Mouse (Mus musculus) small intestine, adult 2 months (tissue): Measurements from ENCODE around the gene Pex7.

Source experiments
- CTCF ChIP-seq: fragments of 200-500 bp; IDR thresholded peaks from 2 replicates; pipeline ENCODE4 v1.5.1; 2012; ENCODE audit warnings: low read depth, mild to moderate bottlenecking, control low read depth, inconsistent platforms, low read length, moderate library complexity, mixed read lengths; ENCODE audit not compliant: insufficient replicate concordance, insufficient read length; ENCODE audit errors: extremely low read depth
- POLR2A ChIP-seq: fragments of 200-500 bp; IDR thresholded peaks from 2 replicates; pipeline ENCODE4 v1.6.1; 2012; ENCODE audit warnings: low read depth, mild to moderate bottlenecking, control low read depth, inconsistent platforms, low read length, moderate library complexity

DNA sequence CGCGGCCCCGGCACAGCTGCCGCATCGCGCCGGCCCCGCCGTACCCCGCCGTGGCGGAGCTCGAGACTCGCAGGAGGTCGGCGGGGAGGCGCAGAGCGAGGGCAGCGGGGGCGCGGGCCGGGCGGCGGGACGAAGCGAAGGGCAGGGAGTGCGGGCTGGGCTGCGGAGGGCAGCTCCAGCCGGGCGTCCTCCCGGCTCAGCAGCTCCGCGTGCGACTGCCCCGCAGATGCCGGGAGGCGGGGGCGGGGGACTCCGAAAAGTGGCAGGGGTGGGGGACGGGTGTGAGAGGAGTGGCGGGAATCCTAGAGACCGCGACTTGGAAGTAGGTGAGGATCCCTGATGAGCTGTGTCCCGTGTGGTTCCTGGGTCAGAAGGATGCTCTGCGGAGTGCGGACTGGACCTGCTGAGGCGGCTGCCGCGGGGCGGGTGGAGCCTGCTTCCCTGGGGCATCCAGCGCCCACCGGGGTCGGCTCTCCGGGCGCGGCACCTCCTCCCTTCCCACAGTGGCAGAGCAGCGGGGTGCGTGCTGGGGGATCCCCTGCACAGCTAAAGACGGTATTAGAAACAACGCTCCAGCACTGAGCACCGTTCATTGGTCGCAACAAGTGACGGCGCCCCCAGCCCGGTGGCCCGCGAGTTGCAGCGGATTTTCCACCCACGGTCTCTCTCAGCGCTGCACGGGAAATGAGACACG, 56.3 kb downstream of the Pex7 start, which contains the start of gene Slc35d3:
- TF ChIP-seq CTCF (no peak), POLR2A (no peak)
